Mouse (Mus musculus) embryonic fibroblast, embryonic 13.5 days (primary cell): ENCODE measurements around the gene Coq8a. TPM values are rescaled to one million over a fixed set of nuclear protein-coding genes. Genes with fewer than 3 reads are reported as not detected.

ENCODE experiments used
- H3K27ac ChIP-seq: 2 replicates; pipeline ENCODE4 v1.5.1; 2012; ENCODE audit warnings: low read length, control low read depth, inconsistent platforms; ENCODE audit not compliant: insufficient read depth
- H3K4me1 ChIP-seq: 2 replicates; pipeline ENCODE4 v1.6.1; 2011; ENCODE audit warnings: low read length; ENCODE audit not compliant: control insufficient read depth, insufficient read depth
- H3K4me3 ChIP-seq: 2 replicates; pipeline ENCODE4 v1.5.1; 2011; ENCODE audit warnings: mild to moderate bottlenecking, control low read depth, low read length; ENCODE audit not compliant: insufficient read depth
- CTCF ChIP-seq: IDR thresholded peaks from 2 replicates; pipeline ENCODE4 v1.5.1; 2011; ENCODE audit warnings: mild to moderate bottlenecking, control low read depth, low read length, moderate library complexity, borderline replicate concordance; ENCODE audit not compliant: insufficient read depth
- POLR2A ChIP-seq: IDR thresholded peaks from 2 replicates; pipeline ENCODE4 v1.6.1; 2011; ENCODE audit warnings: low read depth, mild to moderate bottlenecking, control low read depth, low read length, moderate library complexity
- polyA plus RNA-seq: library from polyadenylated mRNA; stranded (reverse); fragments of >200 nt; gene quantifications from 2 replicates; pipeline ENCODE4 v1.2.4, GENCODE M21; 2011; ENCODE audit warnings: low read depth; ENCODE audit not compliant: missing spikeins, insufficient read length

The Coq8a gene
- polyA plus RNA-seq, 1 experiment: 3.3 TPM

DNA sequence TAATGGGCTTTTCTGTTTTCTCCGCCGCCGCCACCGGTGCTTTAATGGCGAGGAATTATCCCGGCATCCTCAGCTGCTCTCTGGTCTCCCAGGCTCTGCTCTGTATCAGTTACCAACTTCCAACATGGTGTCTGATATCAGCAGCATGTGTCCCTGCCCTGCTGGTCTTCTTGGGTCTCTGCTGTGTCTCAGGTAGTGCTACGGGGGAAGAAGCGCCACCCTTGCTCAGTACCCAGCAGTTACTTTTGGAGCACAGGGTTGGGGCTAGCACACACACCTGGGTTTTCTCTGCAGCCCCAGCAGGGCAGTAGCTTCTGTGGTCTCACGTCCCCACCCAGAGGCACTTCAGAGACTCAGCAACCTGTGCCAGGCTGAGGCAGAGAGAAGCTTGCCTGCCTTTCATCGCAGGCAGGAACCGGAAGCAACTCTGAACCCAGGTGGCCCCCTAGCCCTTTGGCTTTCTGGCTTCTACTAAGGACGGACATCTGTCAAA, 26.9 kb upstream of the Coq8a start:
- Histone ChIP-seq H3K4me1 (no peaks in the 10 kb centered on the region), H3K27ac (no peak overlapping the region), H3K4me3 (peak overlapping the region; percentile 47)
- TF ChIP-seq POLR2A (no peak), CTCF (no peak)

DNA sequence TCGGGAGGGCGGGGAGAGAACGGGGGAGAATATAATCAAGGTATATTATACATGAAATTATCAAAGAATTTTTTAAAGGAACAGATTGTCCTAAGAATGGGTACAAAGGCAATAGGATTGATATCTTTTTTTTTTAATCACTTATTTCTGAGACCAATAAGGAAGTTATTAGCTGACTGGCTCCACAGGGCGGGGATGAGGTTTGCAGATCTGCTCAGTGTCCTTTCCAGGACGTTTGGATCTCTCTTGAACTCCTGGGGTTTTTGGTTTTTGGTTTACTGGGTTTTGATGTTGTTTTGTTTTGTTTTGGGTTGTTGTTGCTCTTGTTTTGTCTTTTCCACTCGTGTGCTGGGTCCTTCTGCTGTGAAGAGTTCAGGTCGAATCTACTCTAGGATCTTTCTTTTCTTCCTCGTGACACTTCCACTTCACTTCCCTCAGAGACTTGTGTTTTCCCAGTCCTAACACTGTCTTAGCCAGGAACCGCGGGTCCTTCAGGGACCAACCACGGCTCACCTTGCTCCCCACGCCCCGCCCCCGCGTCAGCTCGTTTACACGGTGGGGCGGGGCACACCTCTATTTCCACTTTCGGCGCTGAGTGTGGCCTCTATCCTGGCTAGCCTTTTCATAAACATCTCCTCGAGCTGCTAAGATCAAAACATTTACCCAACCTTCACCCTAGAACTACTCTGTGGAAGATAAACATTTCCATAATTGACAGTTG, 26.3 kb upstream of the Coq8a start:
- Histone ChIP-seq H3K27ac (no peak overlapping the region), H3K4me1 (no peaks in the 10 kb centered on the region), H3K4me3 (peak overlapping the region; percentile 47)
- no peak for TF ChIP-seq POLR2A
- TF ChIP-seq CTCF: no peak

DNA sequence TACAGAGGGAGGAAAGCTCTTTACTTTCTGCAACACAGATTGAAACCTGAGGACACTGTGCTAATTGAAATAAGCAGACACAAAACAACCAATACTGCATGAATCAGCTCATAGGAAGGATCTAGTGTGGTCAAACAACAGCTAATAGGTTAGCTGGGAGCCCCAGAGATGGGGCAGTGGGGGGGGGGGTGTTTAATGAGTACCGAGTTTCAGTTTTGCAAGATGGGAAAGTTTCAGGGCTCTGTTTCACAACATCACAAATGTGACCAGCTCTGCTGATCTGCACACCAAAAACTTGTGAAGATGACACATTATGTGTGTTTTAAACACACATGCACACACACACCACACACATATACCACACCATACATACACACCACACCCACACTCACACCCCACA, 22.6 kb upstream of the Coq8a start:
- no peaks in the 10 kb centered on the region for H3K4me1 ChIP-seq
- no peak overlapping the region for H3K4me3 ChIP-seq
- H3K27ac ChIP-seq: no peak overlapping the region
- TF ChIP-seq POLR2A (no peak), CTCF (no peak)

DNA sequence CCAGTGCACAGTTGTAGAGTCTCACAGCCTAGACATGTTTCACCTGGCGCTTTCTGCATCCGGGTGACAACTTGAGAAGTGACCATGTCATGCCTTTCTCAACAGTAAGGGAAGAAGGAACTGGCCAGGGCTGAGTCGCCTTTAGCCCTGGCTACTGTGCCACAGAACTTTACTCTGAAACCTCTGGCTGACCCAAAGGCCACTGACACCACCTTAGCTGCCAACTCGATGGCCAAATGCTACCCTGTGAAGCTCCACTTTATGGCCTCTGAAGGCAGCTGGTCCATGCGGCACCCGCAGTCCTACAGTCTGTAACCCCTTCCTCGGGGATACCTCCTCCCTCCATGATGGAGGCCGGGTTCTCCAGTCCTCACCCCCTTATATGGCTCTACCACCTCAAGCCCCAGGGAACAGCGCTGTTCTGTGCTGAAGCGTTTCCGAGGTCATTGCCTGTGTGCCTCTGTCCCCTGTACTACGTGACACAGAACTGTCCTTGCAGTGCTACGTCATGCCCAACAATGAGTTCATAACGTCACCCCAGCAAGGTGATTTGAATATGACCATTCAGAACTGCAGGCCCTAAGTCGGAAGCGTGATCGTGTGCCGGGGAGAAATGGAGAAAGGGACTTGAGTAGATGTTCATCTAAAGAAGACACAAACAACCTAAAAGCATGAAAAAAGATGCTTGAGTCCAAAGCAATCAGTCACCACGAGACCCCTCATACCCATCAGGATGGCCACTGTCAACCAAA, 21.6 kb upstream of the Coq8a start:
- Histone ChIP-seq H3K4me1 (no peaks in the 10 kb centered on the region), H3K4me3 (no peak overlapping the region), H3K27ac (no peak overlapping the region)
- no peak for TF ChIP-seq CTCF
- no peak for TF ChIP-seq POLR2A

DNA sequence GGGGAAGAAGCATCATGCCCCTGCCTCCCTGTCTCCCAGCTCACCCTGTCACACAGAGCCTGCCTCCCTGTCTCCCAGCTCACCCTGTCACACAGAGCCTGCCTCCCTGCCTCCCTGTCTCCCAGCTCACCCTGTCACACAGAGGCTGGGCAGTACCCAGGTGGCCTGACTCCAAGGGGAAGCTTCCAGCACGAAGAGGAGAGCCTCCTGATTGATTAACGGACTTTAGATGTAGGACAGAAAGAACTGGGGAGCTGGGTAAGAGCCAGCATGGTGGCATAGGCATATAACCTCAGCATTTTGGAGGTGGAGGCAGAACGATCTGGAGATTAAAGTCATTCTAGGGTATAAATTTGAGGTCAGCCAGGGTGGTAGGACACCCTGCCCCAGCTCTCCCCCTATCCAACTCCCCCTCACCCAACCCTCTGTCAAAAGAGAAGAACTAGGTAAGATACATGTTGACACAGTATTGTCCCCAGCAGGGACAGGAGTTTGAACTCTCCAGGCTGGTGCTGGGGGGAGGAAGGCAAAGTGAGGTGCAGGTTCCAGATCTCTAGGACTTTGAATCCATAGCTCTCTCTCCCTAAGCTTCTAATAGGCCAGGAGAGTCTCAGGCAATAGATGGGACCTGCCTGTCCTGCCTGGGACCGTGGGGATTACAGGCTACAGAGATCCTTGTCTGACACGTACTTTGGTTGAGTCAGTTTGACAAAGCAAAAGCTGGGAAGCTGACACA, 17.3 kb upstream of the Coq8a start:
- Histone ChIP-seq H3K27ac (no peak overlapping the region), H3K4me1 (no peaks in the 10 kb centered on the region), H3K4me3 (no peak overlapping the region)
- TF ChIP-seq CTCF (no peak), POLR2A (no peak)

DNA sequence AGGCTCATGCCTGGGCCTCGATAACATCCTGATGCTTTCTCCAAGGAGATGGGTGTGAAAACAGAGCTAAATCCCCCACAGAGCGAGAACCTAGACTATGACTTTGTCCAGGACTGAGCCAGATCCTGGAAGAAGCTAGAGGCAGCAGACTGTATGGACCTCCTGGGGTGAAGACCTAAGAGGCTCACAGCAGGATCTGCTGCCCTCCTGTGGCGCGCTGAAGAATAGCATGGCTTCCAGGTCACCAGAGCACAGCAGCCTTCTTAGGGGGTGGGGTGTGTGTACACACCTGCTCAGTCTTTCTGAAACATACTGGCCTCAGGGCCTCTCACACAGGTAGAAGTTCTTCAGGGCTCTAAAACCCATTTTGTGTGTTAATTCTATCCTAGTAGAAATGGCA, 15.6 kb upstream of the Coq8a start:
- peak; percentile 97 for TF ChIP-seq CTCF
- no peak for TF ChIP-seq POLR2A
- no peak overlapping the region for H3K4me3 ChIP-seq
- no peaks in the 10 kb centered on the region for H3K4me1 ChIP-seq
- no peak overlapping the region for H3K27ac ChIP-seq

DNA sequence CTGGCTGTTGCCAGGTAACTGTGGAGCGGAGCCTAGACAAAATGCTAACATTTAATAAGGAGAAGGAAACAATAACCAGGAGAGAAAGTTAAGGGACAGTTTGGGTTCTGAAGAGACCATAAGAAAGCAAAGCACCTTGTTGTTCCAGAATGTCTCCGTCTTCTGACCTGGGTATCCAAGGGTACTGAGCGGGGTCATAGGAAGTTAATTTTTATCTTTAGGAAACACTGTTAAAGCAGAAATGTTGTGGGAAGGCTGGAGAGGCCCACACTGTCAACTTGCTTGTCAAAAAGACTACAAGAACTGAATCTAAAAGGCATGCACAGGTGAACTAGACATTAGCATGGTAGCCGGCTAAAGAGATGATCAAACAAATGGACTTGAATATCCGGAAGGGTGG, 13.5 kb upstream of the Coq8a start:
- no peak for TF ChIP-seq CTCF
- TF ChIP-seq POLR2A: no peak
- no peaks in the 10 kb centered on the region for H3K4me1 ChIP-seq
- H3K27ac ChIP-seq: no peak overlapping the region
- no peak overlapping the region for H3K4me3 ChIP-seq

DNA sequence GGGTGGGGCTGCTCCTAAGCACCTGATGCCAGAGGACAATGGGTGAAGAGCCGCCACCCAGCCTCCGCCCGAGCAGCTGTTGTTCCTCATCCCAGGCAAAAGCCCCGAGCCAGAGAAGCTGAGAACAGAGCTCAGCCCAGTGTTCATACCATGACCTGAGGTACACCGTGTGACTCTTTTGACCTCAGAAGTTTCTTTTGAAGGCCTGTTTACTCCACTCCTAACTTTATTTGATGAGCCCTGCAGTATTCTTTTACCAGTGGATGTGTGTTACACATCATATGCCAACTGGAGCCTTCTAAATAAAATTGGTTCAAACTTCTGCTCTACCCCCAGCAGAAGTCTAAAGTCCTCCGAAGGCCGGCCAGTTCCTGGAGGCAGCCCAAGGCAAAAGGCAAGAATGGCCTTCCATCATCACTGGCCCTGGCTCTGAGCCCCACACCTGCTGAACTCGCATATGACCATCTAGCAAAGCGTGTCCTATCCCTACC, 11.4 kb upstream of the Coq8a start:
- Histone ChIP-seq H3K27ac (no peak overlapping the region), H3K4me1 (no peaks in the 10 kb centered on the region), H3K4me3 (no peak overlapping the region)
- TF ChIP-seq CTCF (no peak), POLR2A (no peak)

DNA sequence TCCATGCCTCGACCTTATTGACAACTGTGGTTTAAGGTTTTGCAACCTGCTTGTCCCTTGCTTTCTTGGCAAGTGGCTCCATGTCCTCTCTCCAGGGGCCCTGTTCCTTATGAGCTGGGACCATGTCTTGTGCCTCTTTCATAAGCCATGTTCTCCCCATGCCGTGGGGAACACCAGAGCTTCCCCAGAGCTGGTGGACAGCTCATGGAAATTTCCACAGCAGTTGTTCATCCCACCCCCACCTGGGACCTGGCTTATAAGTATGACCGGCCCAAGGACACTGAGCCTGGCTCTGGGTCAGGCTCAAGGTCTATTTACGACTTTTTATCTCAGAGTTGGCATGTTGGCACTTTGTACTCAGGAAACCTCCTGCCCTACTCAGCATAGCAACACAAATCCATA, 10.6 kb upstream of the Coq8a start:
- H3K27ac ChIP-seq: no peak overlapping the region
- TF ChIP-seq CTCF: no peak
- TF ChIP-seq POLR2A: no peak
- H3K4me3 ChIP-seq: no peak overlapping the region
- no peaks in the 10 kb centered on the region for H3K4me1 ChIP-seq

DNA sequence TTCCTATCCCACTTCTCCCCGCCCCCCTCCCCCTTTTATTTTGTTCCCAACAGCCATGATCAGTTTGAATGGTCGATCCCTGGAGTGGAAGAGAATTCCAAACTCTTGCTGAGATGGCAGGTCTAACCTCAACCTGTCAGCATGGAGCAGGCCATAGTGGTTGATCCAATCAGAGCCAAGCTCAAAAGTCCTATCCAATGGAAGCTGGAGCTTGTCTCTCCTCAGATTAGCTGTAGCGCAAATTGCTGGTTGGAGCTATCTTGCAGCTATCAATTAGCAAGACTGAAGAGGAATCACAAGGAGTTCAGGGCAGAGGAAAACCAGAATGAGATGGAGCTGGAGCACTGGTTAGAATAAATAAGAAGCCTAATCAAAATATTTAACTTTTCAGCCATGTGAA, 9.0 kb upstream of the Coq8a start:
- TF ChIP-seq CTCF: no peak
- Histone ChIP-seq H3K27ac (no peak overlapping the region), H3K4me3 (no peak overlapping the region), H3K4me1 (no peaks in the 10 kb centered on the region)
